Mouse (Mus musculus) CH12F3 (cell line): ENCODE data around the gene Itga3.

Experiments
- in situ Hi-C: fragments of 300-500 bp; cut with MboI; formaldehyde crosslinking; loops from 2 replicates; pipeline ENCODE4 v1.14.3; 2020; ENCODE audit warnings: low sequenced_read_pairs

The Itga3 gene

DNA sequence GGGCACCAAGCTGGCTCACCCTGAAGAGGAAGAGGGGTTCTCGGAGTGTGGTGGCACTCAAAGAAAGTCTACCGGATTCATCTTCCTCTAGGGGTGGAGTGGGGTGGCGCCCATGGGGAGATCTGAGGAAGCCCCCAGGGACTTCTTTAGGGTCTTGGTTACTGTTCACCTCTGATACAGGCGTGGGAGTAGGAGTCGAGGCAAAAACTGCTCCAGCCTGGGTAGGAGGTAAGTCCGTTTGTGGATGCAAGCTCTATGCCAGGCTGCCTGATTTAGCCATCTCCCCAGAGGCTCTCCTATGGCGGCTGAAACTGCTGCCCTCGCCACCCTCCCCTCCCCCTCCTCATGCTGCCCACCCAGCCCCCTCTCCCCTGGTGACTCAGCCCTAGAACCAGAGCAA lies 4.5 kb downstream of the Itga3 start:
- in situ Hi-C loops, result no loop called here

DNA sequence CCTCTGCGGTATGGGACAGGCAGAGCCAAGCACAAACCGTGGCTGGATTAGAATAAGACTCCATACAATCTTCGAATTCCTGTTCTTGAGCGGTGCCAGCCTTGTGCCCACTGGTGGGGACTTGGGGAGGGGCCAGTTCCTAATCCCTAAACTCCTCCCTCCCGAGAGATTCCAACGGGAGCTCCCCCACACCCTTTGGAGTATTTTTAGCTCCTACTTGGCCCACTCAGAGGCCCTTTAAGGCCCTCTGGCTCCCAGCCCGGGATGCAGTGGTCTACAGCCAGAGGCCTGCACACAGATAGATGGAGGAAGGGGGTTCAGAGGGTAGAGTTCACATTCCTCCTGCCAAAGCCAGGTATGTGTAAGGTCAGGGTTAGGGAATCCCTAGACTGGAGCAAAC lies 5.3 kb downstream of the Itga3 start:
- in situ Hi-C loops, result no loop called here

DNA sequence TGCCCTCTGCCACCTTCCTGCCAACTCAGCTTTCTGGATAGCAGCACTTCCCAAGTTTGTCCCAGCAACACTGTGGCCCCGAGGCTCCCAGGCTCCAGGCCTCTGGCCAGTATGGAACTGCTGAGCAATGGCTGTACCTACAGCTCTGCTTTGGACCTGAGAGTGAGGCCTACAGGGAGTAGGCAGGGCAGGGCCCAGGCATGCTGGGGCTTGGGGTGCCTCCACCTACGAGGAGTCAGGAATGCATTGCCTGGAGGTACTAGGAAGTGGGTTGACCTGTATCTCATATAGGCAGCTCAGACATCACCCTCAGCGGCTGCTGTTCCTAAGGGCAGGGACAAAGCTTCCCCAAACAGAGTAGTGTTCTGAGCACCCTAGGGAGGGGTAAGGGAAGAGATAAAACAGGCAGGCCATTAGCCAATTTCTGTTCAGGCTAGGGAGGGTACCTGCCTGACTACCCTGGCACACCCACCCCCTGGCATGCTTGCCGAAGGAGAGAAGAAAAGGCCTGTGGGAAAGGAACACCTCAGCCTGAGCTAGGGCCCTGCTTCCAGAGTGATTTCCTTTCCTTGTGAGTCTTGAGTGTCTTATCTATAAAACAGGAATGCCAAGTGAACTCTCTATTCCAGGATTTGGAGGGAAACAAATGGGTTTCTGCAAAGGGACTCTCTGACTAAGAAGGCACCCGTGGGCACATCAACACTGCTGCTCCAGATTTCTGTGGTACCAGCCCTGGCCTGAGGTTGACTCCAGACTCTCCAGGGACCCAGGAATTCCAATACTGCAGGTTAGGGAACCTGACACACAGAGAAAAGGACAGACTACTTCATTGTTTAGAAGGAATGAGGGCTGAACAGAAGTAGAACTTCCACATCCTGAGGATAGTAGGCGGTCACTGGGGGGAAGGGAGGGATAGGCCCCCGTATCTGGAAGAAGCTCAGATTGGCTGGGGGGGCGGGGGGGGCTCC lies 6.2 kb downstream of the Itga3 start:
- in situ Hi-C loops, result no loop called here

DNA sequence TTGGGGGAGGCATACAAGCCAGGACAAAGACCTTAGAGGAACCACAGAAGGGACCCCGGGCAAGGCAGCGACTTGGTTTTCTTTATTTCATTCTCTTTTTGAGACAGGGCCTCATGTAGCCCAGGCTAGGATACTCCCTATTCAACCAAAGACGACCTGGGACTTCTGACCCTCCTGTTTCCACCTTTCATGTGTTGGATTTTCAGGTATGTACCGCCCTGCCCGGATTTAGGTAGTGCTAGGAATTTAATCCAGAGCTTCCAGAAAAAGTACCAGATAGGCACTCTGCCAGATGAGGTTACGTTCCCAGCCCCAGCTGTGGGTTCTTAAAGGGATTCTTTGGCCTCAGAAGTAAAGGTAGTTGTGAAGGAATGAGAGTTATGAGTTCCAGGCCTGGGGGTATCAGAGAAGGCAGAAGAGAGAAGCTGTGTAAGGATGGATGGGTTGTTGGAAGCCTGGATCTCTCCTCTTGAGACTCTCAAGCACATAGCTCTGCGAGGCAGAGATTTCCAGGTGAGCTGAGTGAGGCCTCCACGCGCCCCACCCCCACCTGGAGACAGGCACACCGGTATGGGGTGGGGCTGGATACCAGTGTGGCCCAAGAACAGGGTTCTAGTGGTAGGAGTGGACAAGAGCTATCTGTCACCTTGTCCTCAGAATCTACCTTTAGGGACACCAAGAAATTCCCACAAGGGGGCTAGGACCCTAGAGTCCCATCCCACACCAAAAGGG lies 7.2 kb downstream of the Itga3 start:
- in situ Hi-C loops, result no loop called here

DNA sequence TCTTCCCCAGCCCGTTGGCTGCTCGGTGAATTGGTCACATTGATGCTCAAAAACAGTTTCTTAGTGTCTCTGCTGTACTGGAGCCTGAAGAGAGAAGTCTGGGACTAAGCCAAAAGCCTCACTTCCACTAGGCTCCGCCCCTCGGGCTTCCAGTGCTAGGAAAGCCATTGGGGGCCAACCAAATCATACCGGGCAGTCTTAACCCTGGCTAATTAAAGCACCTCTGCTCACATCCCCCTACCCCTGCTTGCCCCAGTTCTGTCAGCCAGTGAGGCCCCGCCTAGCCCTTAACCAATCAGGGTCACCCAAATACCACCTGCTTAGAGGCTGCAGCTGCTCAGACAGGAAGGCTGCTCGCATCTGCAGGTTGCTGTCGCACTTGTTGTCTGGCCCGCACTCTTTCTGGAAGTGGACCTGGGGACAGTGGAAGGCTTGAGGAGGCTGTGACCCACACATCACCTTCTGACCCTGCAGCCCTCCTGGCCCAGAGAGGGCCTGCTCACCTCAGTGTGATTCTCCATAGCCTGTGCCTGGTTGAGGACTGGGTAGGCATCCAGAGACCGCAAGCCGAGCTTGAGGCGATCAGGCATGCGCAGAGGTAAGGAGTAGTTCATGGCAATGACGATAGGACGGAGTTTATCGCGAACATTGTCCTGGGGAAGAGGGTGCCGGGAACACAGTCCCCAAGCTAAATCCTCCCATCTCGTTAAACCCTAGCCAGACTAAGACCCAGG lies 19.7 kb downstream of the Itga3 start:
- in situ Hi-C loops, result no loop called here

DNA sequence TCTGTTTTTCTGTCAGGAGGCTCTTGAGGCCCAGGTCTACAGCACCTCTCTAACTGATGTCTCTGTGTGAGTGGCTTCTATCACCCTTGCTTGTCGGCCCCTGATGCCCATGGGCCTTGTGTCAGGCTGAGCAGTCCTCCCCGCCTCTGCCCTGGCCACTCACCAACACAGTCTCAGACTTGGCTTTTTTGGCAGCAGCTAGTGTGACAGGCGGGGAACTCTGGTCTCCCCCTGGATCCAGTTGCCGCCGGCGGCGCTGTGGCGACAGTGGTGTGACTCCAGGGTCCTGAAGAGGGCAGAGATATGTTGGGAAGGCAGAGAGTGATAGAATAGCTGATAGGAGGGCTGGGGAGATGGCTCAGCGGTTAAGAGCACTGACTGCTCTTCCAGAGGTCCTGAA lies 23.5 kb downstream of the Itga3 start:
- in situ Hi-C loops, result no loop called here

DNA sequence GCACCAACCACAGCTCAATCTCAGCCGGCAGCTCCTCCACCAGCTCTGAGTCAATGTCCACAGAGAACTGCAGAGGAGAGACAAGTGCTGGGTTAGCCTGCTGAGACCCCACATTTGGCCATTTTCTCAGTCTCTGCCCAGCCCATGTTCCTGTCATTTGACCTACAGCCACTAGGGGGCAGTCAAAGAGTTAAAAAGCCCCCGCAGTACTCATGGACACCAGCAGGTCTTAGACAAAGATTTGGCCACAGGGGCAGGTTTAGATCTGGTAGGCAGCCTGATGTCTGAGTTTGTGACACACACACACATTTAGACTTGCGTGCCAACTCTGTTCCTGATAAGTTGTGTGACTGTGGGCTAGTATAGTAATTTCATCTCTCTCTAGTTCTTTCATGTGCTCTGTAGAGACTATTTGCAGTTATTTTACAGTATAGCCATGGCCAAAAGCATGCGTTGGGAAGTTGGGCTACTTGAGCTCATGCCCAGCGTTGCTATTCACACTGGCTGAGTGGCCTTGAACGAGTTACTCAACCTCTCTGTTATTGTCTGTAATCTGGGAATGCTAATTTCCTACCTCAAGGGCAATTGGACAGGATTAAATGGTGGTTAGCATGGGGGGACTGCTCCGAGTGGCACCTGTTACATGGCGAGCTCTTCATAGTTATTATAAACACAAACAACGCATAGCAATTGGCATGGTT lies 29.5 kb downstream of the Itga3 start:
- in situ Hi-C loops, result no loop called here

DNA sequence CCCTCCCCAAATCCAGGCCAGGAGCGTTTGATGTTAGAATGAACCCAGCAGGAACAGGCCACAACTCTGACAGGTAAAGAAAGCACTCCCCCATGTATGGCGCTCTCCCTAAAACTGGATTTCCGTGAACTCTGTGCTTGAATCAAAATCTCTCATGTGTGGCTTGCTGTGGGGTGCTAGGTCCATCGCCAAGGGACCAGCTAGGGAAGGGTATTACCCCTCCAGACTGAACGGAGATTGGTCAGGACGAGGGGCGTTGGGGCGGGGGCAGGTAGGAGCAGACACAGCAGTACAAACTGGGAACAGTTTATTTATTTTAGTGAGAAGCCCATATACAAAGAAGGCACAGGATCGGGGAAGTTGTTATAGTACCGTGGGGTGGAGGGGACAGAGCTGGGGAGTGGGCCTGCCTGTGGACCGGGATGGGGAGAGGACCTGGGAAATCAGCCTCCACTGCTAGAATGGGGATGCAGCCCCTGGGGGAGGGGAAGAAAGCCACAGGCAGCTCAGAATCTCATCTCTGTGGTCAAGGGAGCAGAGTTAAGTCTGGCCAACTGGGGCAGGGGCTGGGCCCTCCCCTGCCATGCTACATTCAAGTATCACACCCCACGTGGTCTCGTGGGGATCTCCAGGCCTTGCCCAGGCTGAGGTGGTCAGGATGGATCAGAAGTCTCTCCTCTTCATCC lies 32.3 kb downstream of the Itga3 start:
- in situ Hi-C loops, result no loop called here

DNA sequence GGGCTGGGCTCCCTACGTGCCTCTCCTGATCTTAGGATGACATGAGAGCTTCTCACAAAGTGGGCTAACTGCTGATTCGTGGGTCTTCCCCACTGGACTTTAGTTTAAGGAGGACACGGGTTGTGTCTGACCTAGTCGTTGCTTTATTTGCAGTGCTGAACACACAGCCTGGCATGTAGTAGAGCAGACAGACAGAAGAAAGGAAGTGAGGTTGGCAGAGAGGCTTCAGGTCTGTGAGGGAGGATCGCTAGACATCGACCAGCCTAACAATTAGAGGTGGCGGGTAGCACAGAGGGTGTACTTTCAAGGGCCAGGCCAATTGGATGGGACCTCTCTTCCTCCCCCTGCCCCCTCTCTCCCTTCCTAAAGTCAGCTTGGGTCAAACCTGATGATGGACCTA lies 33.0 kb downstream of the Itga3 start:
- in situ Hi-C loops, result no loop called here

DNA sequence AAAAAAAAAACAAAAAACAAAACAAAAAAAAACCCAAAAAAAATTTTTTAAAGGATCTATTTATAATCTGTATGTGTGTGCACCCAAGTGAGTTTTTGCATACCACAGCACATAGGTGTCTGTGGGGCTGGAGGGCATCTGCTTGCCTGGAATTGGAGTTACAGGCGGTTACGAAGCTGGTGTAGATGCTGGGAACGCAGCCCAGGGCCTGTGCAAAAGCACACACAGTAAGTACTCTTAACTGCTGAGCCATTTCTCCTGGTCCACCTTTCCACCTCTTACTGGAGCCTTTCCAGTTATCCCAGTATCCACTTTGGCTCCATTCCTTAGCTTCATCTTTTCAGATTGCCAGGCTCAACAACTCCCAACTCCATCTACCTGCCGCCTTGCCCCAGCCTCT lies 33.5 kb downstream of the Itga3 start:
- in situ Hi-C loops, result no loop called here

DNA sequence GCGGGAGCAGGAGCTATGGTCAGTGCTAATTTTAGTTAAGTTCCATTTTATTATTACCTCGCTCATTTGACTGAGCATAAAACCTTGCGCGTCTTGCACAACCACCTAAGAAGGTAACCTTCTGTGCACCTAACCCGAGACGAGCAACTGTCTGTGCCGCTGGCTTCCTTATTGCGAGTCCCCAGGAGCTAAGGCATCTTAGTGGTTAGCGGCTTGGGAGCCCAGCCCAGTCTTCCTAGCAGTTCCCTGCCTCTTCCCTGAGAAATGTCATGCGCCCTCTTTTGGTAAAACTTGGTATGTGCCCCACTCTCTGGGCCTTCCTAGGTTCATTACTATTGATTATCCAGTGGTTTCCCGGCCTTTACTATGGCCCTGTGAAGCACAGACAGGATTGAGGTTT lies 34.5 kb downstream of the Itga3 start:
- in situ Hi-C loops, result no loop called here

DNA sequence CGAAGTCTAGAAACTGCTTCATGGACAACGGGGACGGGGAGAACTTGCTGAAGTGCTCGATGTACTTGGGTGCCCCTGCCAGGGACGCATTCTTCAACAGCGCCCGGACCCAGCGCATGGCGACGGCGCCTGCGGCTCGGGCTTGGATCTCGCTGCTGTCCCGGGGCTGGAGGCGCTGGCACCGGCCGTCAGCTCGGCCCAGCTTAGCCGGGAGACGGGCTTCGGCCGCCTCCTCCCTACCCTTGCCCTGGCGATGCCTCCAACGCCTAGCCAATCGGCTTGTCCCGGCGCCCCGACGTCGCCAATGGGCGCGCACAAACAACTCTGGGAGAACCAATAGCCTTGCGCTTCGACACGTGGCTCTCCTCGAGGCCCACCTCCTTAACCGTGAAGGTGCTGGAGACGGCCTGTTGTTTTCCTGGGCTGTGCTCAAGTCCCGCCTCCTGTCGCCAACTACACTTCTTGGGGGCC lies 35.4 kb downstream of the Itga3 start, which contains the start of gene Pdk2:
Gene Pdk2, minus strand, starts transcription at position 216 of the 471 bp plus-strand sequence.
- in situ Hi-C loops, result no loop called here

DNA sequence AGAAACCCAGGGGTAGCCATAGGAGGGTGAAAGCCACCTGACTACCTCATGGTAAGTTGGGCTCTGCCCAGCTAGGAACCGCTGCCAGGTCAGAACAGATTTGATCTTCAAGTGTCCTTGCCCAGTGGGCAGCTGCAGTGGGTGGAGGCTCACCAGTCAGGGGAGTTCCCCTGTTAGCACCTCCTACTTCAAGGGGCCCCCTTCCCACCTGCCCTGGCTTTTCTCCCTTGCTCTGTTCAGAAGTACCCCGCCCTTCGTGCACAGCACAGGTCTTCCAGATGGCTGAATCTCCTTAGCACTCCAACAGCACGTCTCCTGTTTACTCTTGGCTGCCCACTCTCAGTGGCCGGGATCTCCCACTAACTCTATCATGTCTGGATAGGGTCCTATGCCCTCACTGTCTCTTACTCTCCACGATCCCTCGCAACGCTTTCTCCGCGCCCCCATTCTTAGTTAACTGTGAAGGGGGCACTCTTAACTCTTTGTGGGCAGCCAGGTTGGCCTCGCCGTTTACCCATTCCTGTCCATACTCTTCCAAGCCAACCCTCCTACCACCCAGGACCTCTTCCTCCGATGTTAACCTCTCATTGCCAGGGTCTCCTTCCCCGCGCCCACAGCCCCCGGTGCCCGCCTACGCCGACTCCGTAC lies 36.0 kb downstream of the Itga3 start:
- in situ Hi-C loops, result no loop called here

DNA sequence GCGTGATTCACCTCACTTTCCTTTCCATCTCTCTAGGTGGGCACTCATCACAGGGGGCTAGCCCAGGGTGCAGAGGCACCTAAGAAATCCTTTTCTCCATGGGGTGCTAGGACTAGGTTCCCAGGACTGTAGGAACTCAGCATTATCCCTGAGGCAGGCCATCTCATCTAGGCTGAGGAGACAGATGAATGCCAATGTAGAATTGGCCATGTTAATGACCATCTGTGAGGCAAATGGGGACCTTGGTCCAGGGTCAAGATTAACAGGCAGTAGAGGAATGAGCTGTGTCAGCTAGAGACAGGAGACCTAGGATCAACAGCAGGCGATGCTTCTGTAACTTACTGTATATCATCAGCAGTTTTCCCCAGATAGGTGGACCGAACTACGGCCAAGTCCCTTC lies 36.8 kb downstream of the Itga3 start:
- in situ Hi-C loops, result no loop called here

DNA sequence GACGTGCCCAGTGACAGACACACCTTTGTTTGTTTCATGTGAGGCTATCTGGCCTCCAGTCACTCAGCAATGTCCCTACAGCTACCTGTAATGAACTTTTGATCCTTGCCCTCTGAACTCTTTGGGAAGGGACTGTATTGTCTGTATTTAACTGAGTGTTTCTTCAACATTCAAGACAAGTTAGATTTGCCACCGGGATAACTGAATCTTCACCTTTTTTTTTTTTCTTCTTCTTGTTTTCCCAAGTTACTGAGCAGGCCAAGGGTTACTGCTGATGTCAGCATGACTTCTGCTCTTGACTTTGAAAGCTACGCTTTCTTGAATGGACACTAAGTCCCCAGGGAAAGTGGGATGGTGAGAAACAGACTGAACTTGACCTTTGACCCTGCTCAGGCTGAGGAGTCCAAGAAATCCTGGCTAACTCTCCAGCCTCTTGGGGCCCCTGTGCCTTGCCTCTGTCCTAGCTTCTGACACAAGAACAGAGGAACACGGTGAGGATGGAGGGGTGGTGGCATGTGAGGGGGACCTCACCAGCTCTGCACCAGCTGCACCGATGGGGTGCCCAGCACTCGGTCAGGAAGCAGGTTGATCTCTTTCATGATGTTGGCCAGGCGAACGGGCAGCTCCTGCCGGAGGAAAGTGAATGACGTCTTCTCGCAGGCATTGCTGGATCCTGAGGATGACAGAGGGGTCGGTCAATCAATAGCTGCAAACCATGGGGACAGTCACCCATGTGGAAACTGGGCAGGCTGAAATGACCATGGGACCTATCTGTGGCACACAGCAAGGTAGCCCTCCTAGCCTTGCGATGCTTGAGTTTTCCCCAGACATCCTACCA lies 37.6 kb downstream of the Itga3 start:
- in situ Hi-C loops, result no loop called here

DNA sequence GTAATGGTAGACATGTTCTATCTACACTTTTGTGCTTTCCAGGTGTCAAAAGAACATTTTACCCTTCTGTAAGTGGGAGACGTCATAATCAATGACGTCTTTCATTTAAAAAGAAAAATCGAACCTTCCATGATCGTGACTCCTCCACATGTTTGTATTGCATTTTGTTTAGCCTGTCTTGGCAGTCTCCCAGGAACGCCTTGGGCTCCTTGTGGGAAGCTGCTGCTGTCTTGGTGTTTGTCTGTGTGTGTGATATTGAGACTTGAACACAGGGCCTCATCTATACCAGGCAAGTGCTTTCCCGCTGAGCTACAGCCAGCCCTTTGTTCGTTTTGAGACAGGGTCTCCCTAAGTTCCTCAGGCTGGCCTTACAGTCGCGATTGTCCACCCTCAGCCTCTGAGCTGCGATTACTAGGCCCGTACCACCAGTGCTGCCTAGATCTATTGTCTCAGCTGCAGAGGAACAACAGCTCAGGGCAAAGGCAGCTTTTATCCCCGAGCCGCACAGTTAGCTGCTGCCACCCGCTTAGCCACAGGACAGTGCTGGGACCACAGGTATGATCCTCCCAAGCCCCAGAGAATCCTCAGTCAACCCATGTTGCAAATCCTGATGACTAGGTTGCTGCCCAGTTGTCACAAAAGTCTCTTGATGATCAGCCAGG lies 38.3 kb downstream of the Itga3 start:
- in situ Hi-C loops, result no loop called here

DNA sequence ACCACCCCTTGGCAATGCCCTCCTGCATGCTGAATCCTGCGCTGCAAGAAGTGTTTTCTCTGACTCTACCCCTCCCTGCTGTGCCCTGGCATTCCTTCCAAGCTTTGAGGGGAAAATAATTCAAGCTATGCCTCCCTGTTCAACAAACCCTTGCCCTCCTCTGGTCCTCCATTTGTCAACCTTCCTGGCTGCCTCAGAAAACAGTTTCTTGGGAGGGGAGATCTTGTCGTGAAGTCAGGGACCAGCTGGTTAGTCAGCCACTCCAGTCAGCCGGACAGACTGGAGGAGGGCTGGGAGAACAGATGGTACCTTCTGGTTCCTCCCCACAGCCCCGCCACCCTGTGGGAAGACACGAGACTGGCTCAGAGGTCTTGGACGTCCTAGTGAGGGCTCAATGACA lies 39.3 kb downstream of the Itga3 start:
- in situ Hi-C loops, result no loop called here

DNA sequence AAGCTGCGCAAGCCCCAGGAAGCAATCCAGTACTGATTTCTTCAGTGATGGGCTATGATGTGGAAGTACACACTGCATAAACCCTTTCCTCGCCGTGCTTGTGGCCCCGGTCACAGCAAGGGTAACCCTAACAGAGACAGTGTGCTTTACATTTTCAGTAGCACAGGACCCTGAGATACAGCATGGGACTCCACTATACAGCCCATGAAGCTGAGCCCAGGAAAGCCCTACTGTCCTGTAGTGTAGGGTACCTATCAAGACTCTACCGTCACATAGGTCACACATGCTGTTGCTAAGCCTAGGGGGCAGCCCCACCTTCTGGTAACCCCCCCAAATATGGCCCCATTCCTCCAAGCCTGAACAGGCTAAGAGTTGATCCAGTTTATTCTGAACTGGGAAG lies 40.1 kb downstream of the Itga3 start:
- in situ Hi-C loops, result no loop called here
